Comparison of ENCODE assay signal across 11 mouse cellular contexts in the genomic region with DNA sequence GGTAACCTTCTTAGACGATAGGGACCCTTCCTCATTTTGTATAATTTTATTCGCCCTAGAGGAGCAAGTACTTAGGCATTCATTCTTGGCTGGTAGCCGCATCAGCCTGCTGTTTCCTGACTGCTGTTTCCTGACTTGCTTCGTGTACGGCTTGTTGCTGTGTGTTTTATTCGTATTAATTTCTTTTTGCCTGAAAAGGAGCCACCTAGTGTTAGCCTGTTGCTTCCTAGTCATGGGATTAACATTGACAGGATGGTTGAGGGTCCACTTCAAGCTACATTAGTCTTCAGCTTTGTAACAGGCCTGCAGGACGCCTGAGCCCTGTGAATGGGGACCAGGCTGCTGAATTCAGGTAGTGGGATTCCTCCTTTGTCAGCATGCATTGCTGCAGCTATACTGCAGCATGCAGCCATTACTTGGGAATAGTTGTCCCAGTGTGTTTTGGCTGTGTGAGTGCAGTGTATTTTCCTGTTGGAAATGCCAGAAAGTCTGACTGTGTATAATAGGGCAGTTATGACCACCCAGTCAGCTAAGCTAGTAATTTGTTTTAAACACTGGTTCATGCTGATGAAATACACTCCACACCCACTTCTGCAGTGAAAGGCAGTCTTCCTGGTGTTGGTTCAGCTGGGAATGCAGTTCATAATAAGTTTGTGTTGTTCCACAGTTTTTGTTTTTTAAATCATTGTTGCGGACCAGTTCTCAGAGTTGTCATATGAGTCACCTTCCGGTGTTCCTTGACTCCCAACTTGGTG. TPM values are rescaled to one million over a fixed set of nuclear protein-coding genes. Genes with fewer than 3 reads are reported as not detected.
DNase-seq lines count a peak whose midpoint lies in the region; ATAC-seq and TF ChIP-seq lines count a peak whose summit lies in the region.
"Had no signal": no experiment of that assay in that cellular context is flagged by ENCODE, and none has a peak within 500 bp of the region (broad histone marks: within the 10 kb centered on the region; RNA-seq: fewer than 3 reads in every experiment).

No protein-coding gene starts in this region.

- intact Hi-C loops in gastrocnemius, adult 2 months (cut with DNase I), result no loop called here

- TF ChIP-seq CTCF in gastrocnemius, adult 2 months (IDR thresholded peaks at IDR 0.05), result peak; percentile 20; the same call in 1 of the 2 replicates
- TF ChIP-seq CTCF in lung, embryonic 14.5 days (IDR thresholded peaks at IDR 0.05; ENCODE audit: low read depth), result peak; percentile 23; the same call in 1 of the 2 replicates
- TF ChIP-seq CTCF in embryonic fibroblast, embryonic 13.5 days (IDR thresholded peaks at IDR 0.05; ENCODE audit: borderline replicate concordance, insufficient read depth, low read length), result no peak

- H3K36me3 ChIP-seq in lung, embryonic 14.5 days (ENCODE audit: insufficient read depth), result no peaks in the 10 kb centered on the region
- H3K36me3 ChIP-seq in limb, embryonic 14.5 days (ENCODE audit: control insufficient read depth, insufficient read depth, low read length), result no peaks in the 10 kb centered on the region
- H3K36me3 ChIP-seq: midbrain, embryonic 13.5 days had no signal

- ATAC-seq in lung, embryonic 14.5 days (ENCODE audit: insufficient read depth), result no peak
- no peak for ATAC-seq in limb, embryonic 14.5 days (ENCODE audit: low FRiP score, low read depth)
- ATAC-seq: midbrain, embryonic 13.5 days had no signal

- no peak for DNase-seq in gastrocnemius, adult 2 months
- DNase-seq in gastrocnemius, postnatal 4 days (ENCODE audit: low spot score in 2 of 2), result no peak
- DNase-seq in lung, embryonic 14.5 days, result peak; percentile 56
- no peak for DNase-seq in lung, postnatal 36 days
- peak; percentile 35 for DNase-seq in limb, embryonic 14.5 days (ENCODE audit: low spot score)
- no peak for DNase-seq in yolk sac, embryonic 10.5 days (ENCODE audit: low spot score)
- no peak for DNase-seq in layer of hippocampus, adult 11-12 months (ENCODE audit: low spot score)
- DNase-seq: gastrocnemius, postnatal 36 days had no signal

- TF ChIP-seq POLR2A in embryonic fibroblast, embryonic 13.5 days (IDR thresholded peaks at IDR 0.05; ENCODE audit: low read depth, low read length), result no peak
- TF ChIP-seq POLR2A in limb, embryonic 14.5 days (IDR thresholded peaks at IDR 0.05; ENCODE audit: borderline replicate concordance, extremely low read depth, insufficient read depth, insufficient read length), result no peak

- H3K4me2 ChIP-seq in lung, embryonic 14.5 days, result peak overlapping the region; percentile 26
- no peak overlapping the region for H3K4me2 ChIP-seq in limb, embryonic 14.5 days (replicated peaks; ENCODE audit: low read depth, low read length, severe bottlenecking)
- H3K4me2 ChIP-seq: midbrain, embryonic 13.5 days had no signal

- 44% methylated on average over 9 of the region's 9 CpGs for WGBS in lung, embryonic 14.5 days
- 50% methylated on average over 9 of the region's 9 CpGs for WGBS in limb, embryonic 14.5 days

- H3K4me1 ChIP-seq in lung, embryonic 14.5 days (ENCODE audit: insufficient read depth), result peaks cover 33% of the 10 kb centered on the region; the same call in 1 of the 2 replicates
- H3K4me1 ChIP-seq in embryonic fibroblast, embryonic 13.5 days (ENCODE audit: control insufficient read depth, insufficient read depth, low read length), result peaks cover 11% of the 10 kb centered on the region
- peaks cover 37% of the 10 kb centered on the region for H3K4me1 ChIP-seq in limb, embryonic 14.5 days (ENCODE audit: control insufficient read depth, insufficient read depth, low read length)

- H3K9ac ChIP-seq in lung, embryonic 14.5 days, result no peak overlapping the region
- no peak overlapping the region for H3K9ac ChIP-seq in limb, embryonic 14.5 days (ENCODE audit: low read depth, low read length, severe bottlenecking)
- H3K9ac ChIP-seq: midbrain, embryonic 13.5 days had no signal

- no peaks in the 10 kb centered on the region; the same call in 1 of the 2 replicates for H3K9me3 ChIP-seq in lung, embryonic 14.5 days (ENCODE audit: low read depth, low read length)
- no peaks in the 10 kb centered on the region; the same call in 1 of the 2 replicates for H3K9me3 ChIP-seq in limb, embryonic 14.5 days (ENCODE audit: control insufficient read depth, low read length)
- H3K9me3 ChIP-seq: midbrain, embryonic 13.5 days had no signal

- H3K4me3 ChIP-seq in gastrocnemius, adult 2 months, result no peak overlapping the region
- no peak overlapping the region for H3K4me3 ChIP-seq in lung, embryonic 14.5 days (ENCODE audit: low read depth, low read length)
- no peak overlapping the region for H3K4me3 ChIP-seq in embryonic fibroblast, embryonic 13.5 days (ENCODE audit: insufficient read depth, low read length)
- H3K4me3 ChIP-seq in limb, embryonic 14.5 days (replicated peaks; ENCODE audit: low read length), result no peak overlapping the region
- H3K4me3 ChIP-seq: erythroblast, embryonic 14.5 days; midbrain, embryonic 13.5 days had no signal

- peak overlapping the region; percentile 63 for H3K27ac ChIP-seq in gastrocnemius, adult 2 months
- peak overlapping the region; percentile 58; the same call in 1 of the 2 replicates for H3K27ac ChIP-seq in lung, embryonic 14.5 days (ENCODE audit: low read depth)
- peak overlapping the region; percentile 27; the same call in 1 of the 2 replicates for H3K27ac ChIP-seq in embryonic fibroblast, embryonic 13.5 days (ENCODE audit: insufficient read depth, low read length)
- peak overlapping the region; percentile 27; the same call in 1 of the 2 replicates for H3K27ac ChIP-seq in limb, embryonic 14.5 days (replicated peaks; ENCODE audit: low read depth, low read length)
- H3K27ac ChIP-seq: midbrain, embryonic 13.5 days had no signal

- no peaks in the 10 kb centered on the region for H3K27me3 ChIP-seq in lung, embryonic 14.5 days (ENCODE audit: insufficient read depth, low read length)
- no peaks in the 10 kb centered on the region for H3K27me3 ChIP-seq in limb, embryonic 14.5 days (ENCODE audit: control insufficient read depth, insufficient read depth, low read length)
- H3K27me3 ChIP-seq: midbrain, embryonic 13.5 days had no signal

RNA-seq across cellular contexts. Expression of a gene that starts 19.4 kb away (rescaled TPM):
- total RNA-seq in gastrocnemius, adult 2 months (2021), result 10 to 100 TPM in 1 of 2 experiments, 1 to 10 TPM in 1; 7.4 to 10.6 TPM
- total RNA-seq in gastrocnemius, postnatal 4 days (2021), result 10 to 100 TPM; 26.8 to 32.9 TPM
- polyA plus RNA-seq in lung, embryonic 14.5 days (2014; fragmentation: Nextera tagmentation; extraction: Ambion mirVana), result 30.5 and 30.8 TPM in 2 replicates
- polyA plus RNA-seq in embryonic fibroblast, embryonic 13.5 days (2011; ENCODE audit: insufficient read length, low read depth, missing spikeins), result 38.0 and 40.3 TPM in 2 replicates
- 31.0 and 34.4 TPM in 2 replicates for polyA plus RNA-seq in limb, embryonic 14.5 days (2012; rRNA removed)
- polyA plus RNA-seq in limb, embryonic 14.5 days (2014; fragmentation: Nextera tagmentation; extraction: Ambion mirVana), result 29.5 and 39.4 TPM in 2 replicates

Comparison
In these comparisons a context has a peak if more than half of its experiments do, and no peak if none do; other contexts are left out.
1. DNase-seq: peak in lung, embryonic 14.5 days (single experiment) and limb, embryonic 14.5 days (single experiment); none in gastrocnemius, adult 2 months (single experiment), gastrocnemius, postnatal 4 days (0 of 2), lung, postnatal 36 days (single experiment), yolk sac, embryonic 10.5 days (single experiment) and layer of hippocampus, adult 11-12 months (single experiment).
2. Peak in every context shown above with its lines, with median percentiles within 50 percentile points of each other: H3K27ac ChIP-seq.